Mouse (Mus musculus) lung, embryonic 16.5 days (tissue): ENCODE data around the gene Nrxn3. TPM values are rescaled to one million over a fixed set of nuclear protein-coding genes. Genes with fewer than 3 reads are reported as not detected.

Experiments used
- ATAC-seq: fragments of 200-750 bp; cut with Nextera tagmentation; 2 replicates; pipeline ENCODE4 v1.8.0; 2017; ENCODE audit warnings: low read depth, mild to moderate bottlenecking, moderate library complexity
- H3K27ac ChIP-seq: fragments of 300-500 bp; sonication (generic); 2 replicates; pipeline ENCODE4 v1.5.1; 2014; ENCODE audit warnings: mild to moderate bottlenecking, control low read depth, low read length
- H3K27me3 ChIP-seq: fragments of 300-500 bp; sonication (generic); 2 replicates; pipeline ENCODE4 v1.6.1; 2014; ENCODE audit warnings: low read depth, low read length, mixed read lengths; ENCODE audit not compliant: control insufficient read depth, insufficient read depth
- H3K36me3 ChIP-seq: fragments of 300-500 bp; sonication (generic); 2 replicates; pipeline ENCODE4 v1.6.1; 2014; ENCODE audit warnings: low read length; ENCODE audit not compliant: control insufficient read depth, insufficient read depth
- H3K4me1 ChIP-seq: fragments of 300-500 bp; sonication (generic); replicated peaks from 2 replicates; pipeline ENCODE4 v1.6.1; 2014; ENCODE audit warnings: low read length, mixed read lengths; ENCODE audit not compliant: control insufficient read depth, insufficient read depth
- H3K4me2 ChIP-seq: fragments of 300-500 bp; sonication (generic); 2 replicates; pipeline ENCODE4 v1.6.1; 2014; ENCODE audit warnings: low read depth, low read length, control low read depth
- H3K4me3 ChIP-seq: fragments of 300-500 bp; sonication (generic); 2 replicates; pipeline ENCODE4 v1.5.1; 2014; ENCODE audit warnings: mild to moderate bottlenecking, low read length, control low read depth
- H3K9ac ChIP-seq: fragments of 300-500 bp; sonication (generic); 2 replicates; pipeline ENCODE4 v1.6.1; 2014; ENCODE audit warnings: low read length, control low read depth
- H3K9me3 ChIP-seq: fragments of 300-500 bp; sonication (generic); 2 replicates; pipeline ENCODE4 v1.6.1; 2016; ENCODE audit warnings: low read length; ENCODE audit not compliant: control insufficient read depth
- WGBS: fragments of 180-500 bp; shearing (Covaris S2); extraction: QIAGEN DNeasy Blood & Tissue Kit; methylation state at CpG from one replicate; pipeline ENCODE4 v1.1.7; 2014; 5-methylcytosine and 5-hydroxymethylcytosine counted together
- polyA plus RNA-seq: library from polyadenylated mRNA; unstranded; fragments of >200 nt; fragmentation: Nextera tagmentation; extraction: Ambion mirVana; gene quantifications from 2 replicates; pipeline ENCODE4 v1.2.1, GENCODE M21; 2015

The Nrxn3 gene
- polyA plus RNA-seq = 3.1 and 4.8 TPM in 2 replicates

- Histone ChIP-seq H3K27me3 (no peaks in the 10 kb centered on the region), H3K4me1 (0 out of 2 replicates have a peak, but pooled peaks cover 2% of the 10 kb centered on the region), H3K27ac (no peak within 1 kb of the TSS), H3K4me2 (peak within 1 kb of the TSS; percentile 29), H3K9ac (no peak within 1 kb of the TSS), H3K36me3 (no peaks in the 10 kb centered on the region), H3K9me3 (no peaks in the 10 kb centered on the region), H3K4me3 (peak within 1 kb of the TSS; percentile 0; the same call in 1 of the 2 replicates)
- 2% methylated on average over 9 of the region's 9 CpGs for WGBS
- ATAC-seq = peak; percentile 90
Measured at GRCm38 (mm10) chr12:88722691-88723070, at the start of gene Nrxn3. Nrxn3 (plus strand) TSS chr12:88722876.

GRCm38 (mm10) chr12:88704159-88704846 is 18.4 kb upstream of the Nrxn3 start:
- WGBS = 66% methylated on average over 10 of the region's 10 CpGs
- H3K9me3 ChIP-seq = no peaks in the 10 kb centered on the region

GRCm38 (mm10) chr12:88705959-88706358 is 16.7 kb upstream of the Nrxn3 start:
- WGBS = 70% methylated on average over 3 of the region's 3 CpGs
- Histone ChIP-seq H3K4me3 (no peak overlapping the region), H3K36me3 (no peaks in the 10 kb centered on the region), H3K4me2 (no peak overlapping the region), H3K9ac (no peak overlapping the region), H3K4me1 (no peaks in the 10 kb centered on the region), H3K27me3 (no peaks in the 10 kb centered on the region), H3K9me3 (no peaks in the 10 kb centered on the region), H3K27ac (no peak overlapping the region)
- ATAC-seq = no peak

More at GRCm38 (mm10) chr12:88704159-88704846, 18.4 kb upstream of the Nrxn3 start:
- H3K36me3 ChIP-seq = no peaks in the 10 kb centered on the region
- no peak overlapping the region for H3K9ac ChIP-seq
- H3K4me3 ChIP-seq = no peak overlapping the region
- H3K4me1 ChIP-seq = no peaks in the 10 kb centered on the region
- no peak for ATAC-seq
- no peak overlapping the region for H3K4me2 ChIP-seq
- H3K27ac ChIP-seq = no peak overlapping the region
- H3K27me3 ChIP-seq = no peaks in the 10 kb centered on the region

GRCm38 (mm10) chr12:88707786-88708185 is 14.9 kb upstream of the Nrxn3 start:
- Histone ChIP-seq H3K4me2 (no peak overlapping the region), H3K27ac (no peak overlapping the region), H3K9me3 (no peaks in the 10 kb centered on the region), H3K9ac (no peak overlapping the region), H3K36me3 (no peaks in the 10 kb centered on the region), H3K27me3 (no peaks in the 10 kb centered on the region), H3K4me3 (no peak overlapping the region), H3K4me1 (no peaks in the 10 kb centered on the region)
- 84% methylated on average over 3 of the region's 3 CpGs for WGBS
- no peak for ATAC-seq

GRCm38 (mm10) chr12:88709223-88709622 is 13.5 kb upstream of the Nrxn3 start:
- H3K27me3 ChIP-seq = no peaks in the 10 kb centered on the region
- no peaks in the 10 kb centered on the region for H3K36me3 ChIP-seq
- no peak overlapping the region for H3K27ac ChIP-seq
- WGBS = 9% methylated on average over 11 of the region's 11 CpGs
- ATAC-seq = peak; percentile 59; the same call in 1 of the 2 replicates
- H3K4me3 ChIP-seq = no peak overlapping the region
- H3K9ac ChIP-seq = no peak overlapping the region
- no peaks in the 10 kb centered on the region for H3K4me1 ChIP-seq
- no peaks in the 10 kb centered on the region for H3K9me3 ChIP-seq
- H3K4me2 ChIP-seq = no peak overlapping the region

- Histone ChIP-seq H3K4me3 (no peak overlapping the region), H3K27me3 (no peaks in the 10 kb centered on the region), H3K36me3 (no peaks in the 10 kb centered on the region), H3K4me1 (no peaks in the 10 kb centered on the region), H3K9me3 (no peaks in the 10 kb centered on the region), H3K9ac (no peak overlapping the region), H3K4me2 (no peak overlapping the region), H3K27ac (no peak overlapping the region)
- 46% methylated on average over 4 of the region's 4 CpGs for WGBS
- ATAC-seq = no peak
Measured at GRCm38 (mm10) chr12:88713456-88713855, 9.2 kb upstream of the Nrxn3 start.

- no peaks in the 10 kb centered on the region for H3K27me3 ChIP-seq
- 16% methylated on average over 3 of the region's 3 CpGs for WGBS
- H3K36me3 ChIP-seq = no peaks in the 10 kb centered on the region
- 0 out of 2 replicates have a peak, but pooled peaks cover 2% of the 10 kb centered on the region for H3K4me1 ChIP-seq
- H3K9me3 ChIP-seq = no peaks in the 10 kb centered on the region
- H3K9ac ChIP-seq = no peak overlapping the region
- H3K27ac ChIP-seq = no peak overlapping the region
- H3K4me2 ChIP-seq = 0 out of 2 replicates have a peak overlapping the region, but pooled peaks have one; percentile 3
- H3K4me3 ChIP-seq = no peak overlapping the region
- peak; percentile 73 for ATAC-seq
Measured at GRCm38 (mm10) chr12:88722031-88722690, 515 bp upstream of the Nrxn3 start.

GRCm38 (mm10) chr12:88726316-88726715 is 3.6 kb downstream of the Nrxn3 start:
- no peak for ATAC-seq
- Histone ChIP-seq H3K9ac (no peak overlapping the region), H3K4me1 (0 out of 2 replicates have a peak, but pooled peaks cover 2% of the 10 kb centered on the region), H3K9me3 (no peaks in the 10 kb centered on the region), H3K36me3 (no peaks in the 10 kb centered on the region), H3K27me3 (no peaks in the 10 kb centered on the region), H3K4me2 (no peak overlapping the region), H3K27ac (no peak overlapping the region), H3K4me3 (no peak overlapping the region)
- 92% methylated on average over 13 of the region's 13 CpGs for WGBS

- H3K4me2 ChIP-seq = no peak overlapping the region
- no peaks in the 10 kb centered on the region for H3K9me3 ChIP-seq
- H3K36me3 ChIP-seq = no peaks in the 10 kb centered on the region
- WGBS = 83% methylated on average over 6 of the region's 6 CpGs
- H3K4me1 ChIP-seq = 0 out of 2 replicates have a peak, but pooled peaks cover 2% of the 10 kb centered on the region
- ATAC-seq = no peak
- no peak overlapping the region for H3K4me3 ChIP-seq
- H3K27me3 ChIP-seq = no peaks in the 10 kb centered on the region
- no peak overlapping the region for H3K27ac ChIP-seq
- H3K9ac ChIP-seq = no peak overlapping the region
Measured at GRCm38 (mm10) chr12:88726755-88727154, 4.1 kb downstream of the Nrxn3 start.
